Mouse (Mus musculus) cerebral cortex, adult 2 months (tissue): Measurements from ENCODE around the gene Gm48551.

ENCODE experiments used
- WGBS: fragments of 180-500 bp; shearing (Covaris S2); methylation state at CpG from one replicate; pipeline ENCODE4 v1.1.7; 2018; 5-methylcytosine and 5-hydroxymethylcytosine counted together

Gm48551 gene

DNA sequence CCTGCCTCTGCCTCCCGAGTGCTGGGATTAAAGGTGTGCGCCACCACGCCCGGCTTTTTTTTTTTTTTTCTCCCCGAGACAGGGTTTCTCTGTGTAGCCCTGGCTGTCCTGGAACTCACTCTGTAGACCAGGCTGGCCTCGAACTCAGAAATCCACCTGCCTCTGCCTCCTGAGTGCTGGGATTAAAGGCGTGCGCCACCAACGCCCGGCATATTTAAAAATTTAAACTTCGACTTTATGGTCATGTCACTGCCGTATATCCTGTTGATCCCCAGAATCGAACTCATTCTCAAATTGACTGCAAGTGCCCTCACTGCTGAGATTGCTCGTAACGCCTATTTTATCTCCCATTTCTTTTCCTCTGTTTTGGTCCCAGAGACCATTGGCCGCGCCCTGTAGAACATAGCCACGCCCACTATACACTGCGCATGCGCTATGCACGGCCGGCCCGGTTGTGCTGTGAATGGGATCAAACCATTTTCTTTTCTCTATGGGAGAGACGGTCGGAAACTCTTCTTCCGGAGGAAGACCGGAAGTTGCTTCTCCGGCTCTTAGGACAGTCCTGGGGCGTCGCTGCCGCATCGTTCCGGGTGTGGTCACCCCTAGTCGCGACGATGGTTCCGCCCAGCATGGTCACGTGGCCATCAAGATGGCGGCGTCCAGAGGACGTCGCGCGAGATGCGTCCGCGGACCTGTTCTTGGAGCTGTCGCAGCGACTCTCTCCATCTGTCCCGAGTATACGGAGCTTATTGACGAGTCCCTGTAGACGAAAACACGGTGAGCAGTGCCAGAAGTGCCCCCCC lies at the start of gene Gm48551, which contains the start of gene Dohh:
Gene Gm48551, plus strand, starts transcription at position 665 of the 803 bp plus-strand sequence.
Gene Dohh, plus strand, starts transcription at position 627 of the 803 bp plus-strand sequence.
- WGBS, result 7% methylated on average over 53 of the region's 54 CpGs

DNA sequence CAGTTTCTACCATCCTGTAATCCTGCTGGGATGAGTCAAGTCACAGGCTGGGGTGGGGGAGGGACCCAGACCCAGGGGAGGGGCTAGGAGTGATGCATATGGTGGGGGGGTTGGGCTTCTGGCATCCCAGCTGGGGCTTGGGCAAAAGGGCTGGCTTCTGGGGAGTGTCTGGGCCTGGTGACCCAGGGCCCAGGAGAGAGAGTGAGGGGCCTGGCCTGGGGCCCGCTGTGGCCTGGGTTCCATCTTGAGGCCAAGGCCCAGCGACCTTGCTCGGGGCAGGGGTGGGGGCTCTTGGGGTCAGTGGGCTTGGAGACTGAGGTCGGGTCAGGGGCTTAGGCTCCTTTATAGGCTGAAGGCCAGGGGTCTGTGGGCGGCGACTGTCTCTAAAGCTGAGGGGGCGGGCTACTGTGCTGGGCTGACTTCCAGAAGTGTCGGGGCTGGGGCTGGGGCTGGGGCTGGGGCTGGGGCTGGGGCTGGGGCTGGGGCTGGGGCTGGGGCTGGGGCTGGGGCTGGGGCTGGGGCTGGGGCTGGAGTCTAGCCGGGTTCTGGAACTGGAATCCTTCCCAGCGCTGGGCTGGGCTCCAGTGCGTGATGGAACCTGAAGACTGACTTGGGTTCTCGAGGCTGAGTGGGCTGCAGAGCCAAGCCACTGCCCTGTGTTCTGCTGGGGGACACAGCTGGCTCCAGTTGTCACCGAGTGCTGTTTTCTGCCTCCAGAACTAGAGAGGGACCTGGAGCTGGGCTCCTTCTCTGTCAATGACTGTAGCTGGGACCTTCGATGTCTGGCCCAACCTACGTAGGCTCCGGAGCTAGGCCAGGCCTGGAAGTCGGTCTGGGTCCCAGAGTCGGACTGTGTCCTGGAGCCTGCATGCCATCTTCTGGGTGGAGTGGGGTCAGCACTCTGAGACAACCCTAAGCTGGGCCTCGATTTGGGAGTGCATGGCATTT lies 48.6 kb upstream of the Gm48551 start:
- 52% methylated on average over 19 of the region's 19 CpGs for WGBS

DNA sequence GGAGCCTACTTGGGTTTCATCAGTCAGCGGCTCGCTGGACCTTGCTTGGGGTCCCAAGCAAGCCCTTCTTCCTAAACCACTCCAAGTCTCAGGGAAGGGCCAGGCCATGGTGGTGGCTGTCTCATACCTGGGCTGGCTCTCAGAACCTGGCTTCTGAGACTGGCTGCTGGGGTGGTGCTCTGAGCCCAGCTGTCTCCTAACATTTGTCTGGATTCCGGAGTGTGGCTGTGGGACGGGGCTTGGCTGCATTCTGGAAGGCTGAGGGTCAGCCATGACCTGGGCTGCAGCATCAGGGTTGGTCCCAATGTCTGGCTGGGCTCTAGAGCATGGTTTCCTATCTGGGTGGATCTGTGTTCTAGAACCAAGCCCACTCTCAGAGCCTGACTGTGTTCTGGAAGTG lies 47.7 kb upstream of the Gm48551 start:
- WGBS, result 97% methylated on average over 4 of the region's 4 CpGs

DNA sequence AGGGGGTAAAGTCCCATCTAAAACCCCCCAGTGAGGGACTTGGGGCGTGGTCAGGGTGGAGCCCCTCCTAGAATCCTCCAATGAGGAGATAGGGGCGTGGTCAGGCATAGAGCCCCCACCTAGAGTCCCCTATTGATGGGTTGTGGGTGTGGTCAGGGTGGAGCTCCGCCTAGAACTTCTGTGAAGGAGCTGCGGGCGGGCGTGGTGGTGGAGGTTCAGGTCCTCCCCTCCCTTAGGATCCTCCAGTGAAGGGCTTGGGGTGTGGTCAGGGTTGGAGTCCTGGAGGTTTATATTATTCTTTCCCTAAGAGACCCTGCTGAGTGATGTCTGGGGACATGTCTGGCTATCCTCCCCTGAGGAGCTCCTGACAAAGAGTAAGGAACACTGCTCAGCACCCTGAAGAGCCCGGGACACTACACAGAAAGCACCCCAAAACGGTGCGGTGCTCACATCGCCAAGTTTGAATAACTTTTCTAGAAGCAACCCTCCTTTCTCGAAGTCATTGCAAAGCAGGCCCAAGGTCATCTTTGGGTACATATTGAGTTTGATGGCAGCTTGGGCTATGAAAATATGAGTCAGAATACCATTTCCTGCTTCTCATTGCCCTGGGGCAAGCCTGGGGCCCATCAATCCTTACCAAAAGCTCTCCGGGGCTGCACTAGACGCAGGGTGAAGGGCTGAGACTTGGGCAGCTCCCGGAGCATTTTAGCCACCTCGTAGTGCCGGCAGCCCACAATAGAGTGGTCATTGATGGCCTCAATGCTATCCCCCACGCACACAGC lies 43.5 kb upstream of the Gm48551 start:
- WGBS, result 55% methylated on average over 17 of the region's 17 CpGs

DNA sequence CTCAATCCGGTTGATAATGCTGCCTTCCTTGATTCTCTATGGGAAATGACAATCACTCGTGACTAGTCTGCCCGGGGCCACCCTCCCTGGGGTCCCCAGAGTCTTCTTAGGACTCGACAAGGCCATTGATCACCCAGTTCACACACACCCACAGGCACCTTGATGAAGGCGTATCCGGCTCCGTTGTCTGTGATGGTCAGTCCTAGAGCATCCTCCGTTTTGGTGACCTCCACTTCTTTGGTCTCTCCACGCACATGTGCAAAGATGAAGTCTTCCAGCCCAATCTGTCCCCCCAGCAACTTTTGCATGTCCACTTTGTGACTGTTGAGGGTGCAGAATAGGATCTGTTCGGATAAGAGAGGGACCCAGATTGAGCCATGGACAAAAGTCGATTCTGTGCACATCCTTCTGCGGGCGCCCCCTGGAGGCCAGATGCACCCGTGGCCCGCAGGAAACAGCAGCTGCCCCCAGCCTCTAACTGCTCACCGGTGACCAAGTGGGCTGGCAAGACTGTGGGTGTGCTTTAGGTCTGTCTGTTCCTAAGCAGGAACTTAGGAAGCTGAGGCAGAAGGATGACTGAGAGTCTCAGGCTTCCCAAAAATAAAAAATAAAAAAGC lies 42.8 kb upstream of the Gm48551 start:
- WGBS, result 42% methylated on average over 16 of the region's 16 CpGs

DNA sequence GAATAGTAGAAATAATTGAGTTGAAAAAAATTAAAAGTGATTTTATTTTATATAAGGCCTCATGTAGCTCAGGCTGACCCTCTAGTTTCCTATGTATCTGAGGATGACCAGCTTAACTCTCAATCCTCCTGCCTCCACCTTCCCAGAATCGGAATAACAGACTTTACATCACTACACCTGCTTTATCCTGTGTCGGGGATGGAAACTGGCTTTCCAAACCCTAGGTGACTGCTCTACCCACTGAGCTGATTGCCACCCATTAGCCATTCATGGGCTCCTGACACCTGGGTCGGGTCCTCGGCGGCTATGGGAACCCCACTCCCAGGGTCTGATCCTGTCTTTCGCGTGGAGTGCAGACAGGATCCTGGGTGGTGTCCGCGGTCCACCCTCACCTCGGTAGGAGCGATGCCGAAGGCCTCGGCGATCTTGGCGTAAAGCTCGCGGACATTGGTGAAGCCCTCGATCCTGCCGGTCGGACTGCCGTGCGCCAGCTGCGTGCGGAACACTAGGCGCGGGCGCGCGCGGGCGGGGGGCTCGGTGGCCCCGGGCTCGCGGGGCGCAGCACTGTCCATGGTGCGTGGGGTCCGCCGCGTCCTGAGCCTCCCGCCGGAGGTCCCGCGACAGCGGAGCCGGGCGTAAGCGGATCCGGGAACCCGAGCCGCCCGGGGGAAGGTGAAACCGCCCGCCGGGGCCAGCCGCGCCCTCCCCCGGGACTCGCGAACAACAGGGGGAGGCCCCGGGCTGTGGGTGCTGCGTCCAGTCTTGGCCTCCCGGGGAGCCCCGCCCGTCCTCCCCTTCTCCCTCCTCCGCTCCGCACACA lies 41.4 kb upstream of the Gm48551 start, which contains the start of gene Gipc3:
Gene Gipc3, minus strand, starts transcription at position 581 of the 820 bp plus-strand sequence.
- 5% methylated on average over 66 of the region's 67 CpGs for WGBS

DNA sequence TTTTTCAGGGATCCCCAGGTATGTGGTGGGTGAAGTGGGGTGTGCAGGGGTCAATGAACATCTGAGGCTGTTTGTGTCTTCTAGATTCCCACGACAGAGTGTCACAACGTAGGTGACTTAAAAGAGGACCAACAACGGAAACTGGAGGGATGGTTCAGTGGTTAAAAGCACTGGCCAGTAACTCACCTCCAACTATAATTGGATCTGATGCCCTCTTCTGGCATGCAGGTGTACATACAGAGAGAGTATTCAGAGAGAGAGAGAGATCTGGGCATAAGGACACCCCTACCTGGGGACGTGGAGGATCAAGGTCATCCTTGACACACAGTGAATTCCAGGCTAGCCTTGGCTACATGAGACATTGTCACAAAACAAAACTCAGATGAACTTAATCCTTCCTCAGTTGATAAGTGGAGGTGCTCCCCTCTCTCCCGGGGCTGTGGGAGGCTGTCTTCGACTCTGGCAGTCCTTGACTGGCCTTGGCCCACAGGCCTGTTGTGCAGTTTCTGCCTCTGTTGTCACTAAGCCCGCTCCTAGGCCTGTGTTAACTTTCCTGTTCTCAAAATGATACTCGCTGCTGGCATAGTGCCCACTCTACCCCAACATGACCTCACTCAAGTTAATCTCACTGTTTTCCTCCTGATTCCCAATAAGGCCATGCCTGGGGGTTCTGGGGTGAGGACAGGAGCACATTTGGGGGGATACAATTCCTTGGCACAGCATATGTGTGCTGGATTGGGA lies 39.7 kb upstream of the Gm48551 start:
- 50% methylated on average over 8 of the region's 8 CpGs for WGBS

DNA sequence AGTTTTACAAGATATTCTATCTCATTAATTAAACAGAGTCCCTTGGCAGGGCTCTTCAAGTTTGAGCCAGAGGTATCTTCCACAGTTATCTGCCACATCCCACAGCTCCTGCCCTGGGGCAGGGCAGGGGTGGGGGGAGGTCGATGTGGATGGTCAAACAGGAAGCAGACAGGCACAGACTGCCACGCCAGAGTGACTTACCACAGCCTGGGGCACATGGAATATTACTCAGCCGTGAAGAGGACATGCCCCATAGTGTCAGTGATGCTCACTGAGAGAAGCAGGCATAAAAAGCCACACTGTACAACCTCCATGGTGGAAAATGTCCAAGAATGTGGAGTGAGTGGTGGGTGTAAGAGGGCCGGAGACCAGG lies 39.1 kb upstream of the Gm48551 start:
- 84% methylated on average over 4 of the region's 4 CpGs for WGBS

DNA sequence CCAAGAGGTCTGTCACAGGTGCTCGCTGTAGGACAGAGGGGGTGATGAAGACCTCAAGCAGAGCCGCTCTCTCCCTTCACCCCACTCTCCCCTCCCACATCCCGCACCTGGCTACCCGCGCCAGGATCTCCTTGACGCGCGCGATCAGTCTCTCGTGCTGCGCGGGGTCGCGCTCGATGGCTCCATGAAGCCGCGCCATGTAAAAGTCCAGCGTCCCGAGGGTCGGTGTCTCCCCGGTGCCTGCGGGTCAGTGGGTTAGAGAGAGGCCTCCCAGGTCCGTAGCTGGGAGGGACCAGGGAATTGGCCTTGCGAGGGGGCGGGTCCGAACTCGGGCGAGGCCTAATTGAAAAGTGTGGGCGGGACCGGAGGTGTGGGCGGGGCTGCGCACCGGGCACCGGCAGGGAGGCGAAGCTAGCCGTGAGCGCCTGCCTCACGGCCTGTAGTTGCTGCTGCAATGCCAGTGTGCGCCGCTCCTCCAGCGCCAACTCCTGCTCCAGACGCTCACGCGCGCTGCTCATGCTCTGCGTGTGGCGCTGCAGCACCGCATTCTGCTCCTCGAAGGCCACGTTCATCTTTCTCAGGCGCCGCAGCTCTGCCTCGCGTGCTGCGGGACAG lies 37.7 kb upstream of the Gm48551 start:
- WGBS, result 22% methylated on average over 55 of the region's 55 CpGs

DNA sequence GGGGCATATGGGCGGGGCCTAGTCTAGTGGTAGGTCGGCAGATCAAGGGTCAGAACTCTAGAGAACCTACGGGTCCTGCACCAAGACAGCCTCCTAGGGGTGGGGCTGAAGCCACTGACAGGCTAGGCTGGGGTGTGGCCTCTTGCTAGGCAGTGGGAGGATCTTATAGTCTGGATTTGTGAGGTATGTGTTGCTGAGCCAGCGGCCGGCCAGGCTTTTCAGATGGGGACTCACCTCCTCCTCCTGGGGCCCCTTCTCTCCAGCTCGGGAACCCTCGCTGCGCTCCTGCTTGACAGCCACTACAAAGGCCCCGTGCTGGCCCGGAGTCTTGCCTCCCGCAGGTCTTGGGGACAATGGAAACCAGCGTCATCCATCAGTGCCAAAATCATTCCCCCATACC lies 35.1 kb upstream of the Gm48551 start:
- 19% methylated on average over 12 of the region's 12 CpGs for WGBS

DNA sequence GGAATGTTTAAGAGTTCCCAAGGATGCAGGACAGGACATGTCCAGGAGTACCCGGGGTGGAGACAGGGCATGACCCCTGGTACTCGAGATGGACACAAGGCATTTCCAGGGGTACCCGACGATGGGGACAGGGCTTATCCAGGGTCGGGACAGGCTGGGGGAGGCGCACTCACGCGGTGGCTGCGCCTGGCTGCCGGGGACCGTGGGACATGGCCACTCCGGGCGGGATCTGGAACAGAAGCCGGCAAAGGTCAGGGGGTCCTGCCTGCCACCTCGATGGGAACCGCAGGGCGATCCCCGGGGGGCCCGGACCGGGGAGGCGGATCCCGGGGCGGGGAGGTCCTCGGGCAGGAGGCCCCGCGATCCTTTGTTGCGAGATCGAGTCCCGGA lies 34.3 kb upstream of the Gm48551 start:
- WGBS, result under 1% methylated on average over 29 of the region's 29 CpGs

DNA sequence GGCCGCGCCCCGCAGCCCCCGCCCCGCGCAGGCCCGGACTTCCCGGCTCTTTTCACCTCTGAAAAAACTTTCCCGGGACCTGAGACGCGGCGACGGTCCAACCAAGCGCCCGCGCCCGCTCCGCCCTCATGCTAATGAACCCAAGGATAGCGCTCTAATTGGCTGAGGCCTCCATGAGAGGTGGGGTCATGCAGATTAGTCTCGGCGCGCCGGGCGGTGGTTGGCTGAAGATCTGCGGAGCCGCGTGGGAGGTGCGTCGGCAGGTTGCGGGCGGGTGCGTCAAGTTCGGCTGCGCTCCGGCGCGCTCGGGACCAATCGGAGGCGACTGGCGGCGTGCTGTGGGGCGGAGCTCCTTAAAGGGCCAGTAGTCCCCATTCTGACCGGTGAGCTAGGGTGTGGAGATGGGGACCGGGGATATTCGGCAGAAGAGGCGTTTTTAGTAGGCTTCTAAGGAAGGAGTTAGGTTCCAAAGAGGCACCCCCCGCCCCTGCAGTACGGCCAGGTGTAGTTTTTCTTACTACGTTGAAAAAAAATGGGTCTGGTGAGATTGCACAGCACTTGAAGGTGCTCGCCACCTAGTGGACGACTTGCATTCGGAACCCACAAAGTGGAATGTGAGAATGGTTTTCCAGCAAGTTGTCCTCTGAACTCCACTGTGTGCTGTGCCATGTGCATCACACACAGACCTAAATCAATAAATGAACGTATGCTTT lies 33.8 kb upstream of the Gm48551 start, which contains the start of gene Hmg20b:
Gene Hmg20b, minus strand, starts transcription at position 130 of the 713 bp plus-strand sequence.
- under 1% methylated on average over 54 of the region's 54 CpGs for WGBS

DNA sequence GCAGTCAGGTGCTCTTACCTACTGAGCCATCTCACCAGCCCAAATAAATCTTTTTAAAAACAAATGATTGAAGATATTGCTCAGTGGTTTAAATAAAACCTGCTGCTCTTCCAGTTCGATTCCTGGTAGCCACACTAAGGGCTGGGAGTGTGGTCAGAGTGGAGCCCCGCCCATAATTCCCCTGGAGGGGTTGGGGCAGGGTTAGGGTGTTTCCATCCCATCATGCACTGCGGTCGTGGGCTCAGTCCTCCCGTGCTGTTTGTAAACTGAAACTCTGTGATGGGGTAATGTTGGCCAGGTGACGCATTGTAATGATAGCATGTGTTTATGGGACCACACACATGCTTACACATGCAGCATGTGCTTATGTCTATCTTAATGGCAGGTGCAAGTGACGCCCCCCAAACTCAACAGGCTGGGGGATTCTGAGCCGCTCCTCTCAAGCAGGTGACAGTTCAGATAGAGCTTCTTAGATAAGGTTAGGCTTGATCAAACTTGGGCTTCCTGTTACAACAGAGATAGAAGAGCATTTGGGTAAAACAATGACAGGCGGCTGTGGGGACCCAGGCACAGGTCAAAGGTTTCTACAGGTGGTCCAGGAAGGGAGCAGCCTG lies 32.5 kb upstream of the Gm48551 start:
- WGBS, result 33% methylated on average over 9 of the region's 9 CpGs

DNA sequence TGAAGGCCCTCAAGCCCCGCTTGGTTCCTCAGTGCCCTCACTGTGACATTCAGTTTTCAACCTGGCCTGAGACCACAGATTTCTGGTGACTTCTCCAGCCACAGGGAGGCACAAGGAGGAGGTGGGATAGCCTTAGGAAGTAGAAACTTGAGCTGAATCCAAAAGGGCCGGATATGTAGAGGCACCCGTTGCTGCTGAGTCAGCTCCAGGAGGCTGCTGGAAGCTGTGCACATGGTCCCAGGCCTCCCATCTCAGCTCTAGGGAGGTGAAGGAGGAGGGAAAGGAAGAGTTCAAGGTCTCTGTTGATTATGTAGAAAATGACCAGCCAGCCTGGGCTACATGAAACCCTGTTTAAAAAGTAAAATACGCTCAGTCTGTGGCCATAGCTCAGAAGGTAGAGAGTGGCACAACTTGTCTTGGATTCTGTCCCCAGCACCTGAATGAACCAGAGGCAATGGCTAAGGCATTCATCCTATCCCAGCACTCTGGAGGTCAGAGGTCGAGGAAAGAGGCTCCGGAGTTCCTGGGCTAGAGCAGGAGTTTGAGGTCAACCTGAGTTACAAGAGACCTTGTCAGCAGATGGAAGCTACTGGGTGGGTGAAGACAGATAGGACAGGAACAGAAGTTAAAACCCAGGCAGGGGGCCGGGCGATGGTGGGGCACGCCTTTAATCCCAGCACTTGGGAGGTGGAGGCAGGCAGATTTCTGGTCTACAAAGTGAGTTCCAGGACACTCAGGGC lies 29.4 kb upstream of the Gm48551 start:
- 71% methylated on average over 9 of the region's 9 CpGs for WGBS

DNA sequence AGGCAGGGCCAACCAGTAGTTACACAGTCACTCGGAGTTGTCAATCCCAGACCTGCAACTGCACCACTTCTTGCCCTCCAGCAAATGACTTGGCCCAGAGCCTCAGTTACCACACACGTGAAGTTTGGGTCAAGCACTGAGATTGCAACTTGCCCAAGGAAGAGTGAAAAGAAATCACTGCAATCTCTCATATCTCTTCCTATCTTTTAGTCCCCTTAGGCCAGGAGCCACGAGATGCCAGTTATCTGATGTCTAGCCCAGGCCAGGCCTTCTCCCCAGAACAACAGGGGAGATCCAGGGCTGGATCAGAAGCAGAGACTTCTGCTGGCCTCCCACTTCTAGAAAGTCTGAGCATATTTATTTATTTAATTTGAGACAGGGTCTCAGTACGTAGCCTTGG lies 28.7 kb upstream of the Gm48551 start:
- WGBS, result 82% methylated on average over 4 of the region's 4 CpGs

DNA sequence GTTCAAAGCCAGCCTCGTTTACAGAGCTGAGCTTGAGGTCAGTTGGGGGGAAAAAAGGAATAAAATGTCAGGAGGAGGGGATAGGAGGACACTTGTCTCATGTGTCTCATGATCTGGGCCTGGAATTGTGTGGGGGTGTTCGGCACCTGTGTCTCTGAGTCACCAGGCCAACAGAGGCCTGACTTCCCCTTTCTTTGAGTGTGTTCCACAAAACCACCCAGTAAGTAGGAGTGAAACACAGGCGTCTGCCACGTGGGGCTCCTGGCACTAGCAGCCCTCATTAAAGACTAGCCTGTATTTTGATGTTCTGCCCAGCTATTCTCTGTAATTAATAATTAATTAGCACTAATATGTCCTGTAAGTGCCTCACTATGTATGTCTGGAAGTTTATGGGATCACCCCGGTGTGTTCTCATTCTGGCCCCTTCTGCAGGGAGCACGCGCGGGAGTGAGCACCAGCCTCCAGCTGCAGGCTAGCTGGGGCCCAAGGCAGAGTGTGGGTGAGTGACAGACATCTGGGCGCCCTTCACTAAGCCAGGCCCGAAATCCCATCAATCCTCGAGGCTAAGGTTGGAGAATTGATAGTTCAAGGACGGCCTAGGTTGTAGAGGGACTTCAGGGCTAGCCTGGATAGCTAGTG lies 27.8 kb upstream of the Gm48551 start:
- 51% methylated on average over 12 of the region's 12 CpGs for WGBS
